Mouse (Mus musculus): Measurements from ENCODE around the gene Pitx2. TPM values are rescaled to one million over a fixed set of nuclear protein-coding genes. Genes with fewer than 3 reads are reported as not detected.
A peak's percentile ranks its signal among the peaks of the same experiment; 100 is the strongest.

Pitx2 gene
- polyA plus RNA-seq, 1 experiment from 2014 or later: 37.7 TPM

GRCm38 (mm10) chr3:129198627-129198903 is 1.1 kb upstream of the Pitx2 start:
- 5% methylated on average over 11 of the region's 11 CpGs for WGBS
- no peaks in the 10 kb centered on the region for H3K9me3 ChIP-seq (ENCODE audit: control insufficient read depth, low read length)
- DNase-seq (ENCODE audit: low spot score): no peak
- no peak for ATAC-seq (ENCODE audit: low read depth)
- no peak overlapping the region for H3K9ac ChIP-seq (ENCODE audit: low read depth, low read length)
- H3K4me2 ChIP-seq (ENCODE audit: low read depth, low read length): peak overlapping the region; percentile 31
- H3K4me1 ChIP-seq (ENCODE audit: control insufficient read depth, insufficient read depth, low read length): peaks cover 6% of the 10 kb centered on the region; the same call in 1 of the 2 replicates
- H3K27ac ChIP-seq (replicated peaks; ENCODE audit: low read depth, low read length): no peak overlapping the region
- peaks cover 91% of the 10 kb centered on the region for H3K27me3 ChIP-seq (replicated peaks; ENCODE audit: control insufficient read depth, insufficient read depth, low read length)
- H3K4me3 ChIP-seq (ENCODE audit: low read depth, low read length): peak overlapping the region; percentile 10; the same call in 1 of the 2 replicates
- H3K36me3 ChIP-seq (ENCODE audit: control insufficient read depth, insufficient read depth, low read length): no peaks in the 10 kb centered on the region

GRCm38 (mm10) chr3:129199160-129199608 is 494 bp upstream of the Pitx2 start:
- Histone ChIP-seq H3K9me3 (ENCODE audit: control insufficient read depth, low read length) (no peaks in the 10 kb centered on the region), H3K27me3 (replicated peaks; ENCODE audit: control insufficient read depth, insufficient read depth, low read length) (peaks cover 94% of the 10 kb centered on the region), H3K4me1 (ENCODE audit: control insufficient read depth, insufficient read depth, low read length) (peaks cover 6% of the 10 kb centered on the region; the same call in 1 of the 2 replicates), H3K27ac (replicated peaks; ENCODE audit: low read depth, low read length) (peak overlapping the region; percentile 69; the same call in 1 of the 2 replicates), H3K36me3 (ENCODE audit: control insufficient read depth, insufficient read depth, low read length) (no peaks in the 10 kb centered on the region), H3K4me3 (ENCODE audit: low read depth, low read length) (peak overlapping the region; percentile 46), H3K9ac (ENCODE audit: low read depth, low read length) (peak overlapping the region; percentile 68), H3K4me2 (ENCODE audit: low read depth, low read length) (peak overlapping the region; percentile 65)
- DNase-seq (ENCODE audit: low spot score): no peak
- no peak for ATAC-seq (ENCODE audit: low read depth)
- WGBS: under 1% methylated on average over 16 of the region's 16 CpGs

GRCm38 (mm10) chr3:129200501-129200890 is 818 bp downstream of the Pitx2 start:
- peak overlapping the region; percentile 69; the same call in 1 of the 2 replicates for H3K27ac ChIP-seq (replicated peaks; ENCODE audit: low read depth, low read length)
- H3K36me3 ChIP-seq (ENCODE audit: control insufficient read depth, insufficient read depth, low read length): no peaks in the 10 kb centered on the region
- ATAC-seq (ENCODE audit: low read depth) (no peak), DNase-seq (ENCODE audit: low spot score) (no peak)
- peaks cover 94% of the 10 kb centered on the region for H3K27me3 ChIP-seq (replicated peaks; ENCODE audit: control insufficient read depth, insufficient read depth, low read length)
- WGBS: 1% methylated on average over 9 of the region's 9 CpGs
- H3K9ac ChIP-seq (ENCODE audit: low read depth, low read length): peak overlapping the region; percentile 68
- H3K4me1 ChIP-seq (ENCODE audit: control insufficient read depth, insufficient read depth, low read length): peaks cover 6% of the 10 kb centered on the region; the same call in 1 of the 2 replicates
- peak overlapping the region; percentile 46 for H3K4me3 ChIP-seq (ENCODE audit: low read depth, low read length)
- H3K9me3 ChIP-seq (ENCODE audit: control insufficient read depth, low read length): no peaks in the 10 kb centered on the region
- peak overlapping the region; percentile 65 for H3K4me2 ChIP-seq (ENCODE audit: low read depth, low read length)

GRCm38 (mm10) chr3:129201156-129201555 is 1.5 kb downstream of the Pitx2 start:
- Histone ChIP-seq H3K27ac (replicated peaks; ENCODE audit: low read depth, low read length) (no peak overlapping the region), H3K4me2 (ENCODE audit: low read depth, low read length) (peak overlapping the region; percentile 88), H3K4me3 (ENCODE audit: low read depth, low read length) (peak overlapping the region; percentile 49), H3K9ac (ENCODE audit: low read depth, low read length) (peak overlapping the region; percentile 50), H3K36me3 (ENCODE audit: control insufficient read depth, insufficient read depth, low read length) (no peaks in the 10 kb centered on the region), H3K4me1 (ENCODE audit: control insufficient read depth, insufficient read depth, low read length) (peaks cover 6% of the 10 kb centered on the region; the same call in 1 of the 2 replicates), H3K9me3 (ENCODE audit: control insufficient read depth, low read length) (no peaks in the 10 kb centered on the region), H3K27me3 (replicated peaks; ENCODE audit: control insufficient read depth, insufficient read depth, low read length) (peaks cover 95% of the 10 kb centered on the region)
- no peak for DNase-seq (ENCODE audit: low spot score)
- WGBS: 5% methylated on average over 3 of the region's 3 CpGs
- no peak for ATAC-seq (ENCODE audit: low read depth)

- Histone ChIP-seq H3K4me3 (ENCODE audit: low read depth, low read length) (peak overlapping the region; percentile 49), H3K27ac (replicated peaks; ENCODE audit: low read depth, low read length) (no peak overlapping the region; the same call in 1 of the 2 replicates), H3K36me3 (ENCODE audit: control insufficient read depth, insufficient read depth, low read length) (no peaks in the 10 kb centered on the region), H3K27me3 (replicated peaks; ENCODE audit: control insufficient read depth, insufficient read depth, low read length) (peaks cover 94% of the 10 kb centered on the region), H3K4me2 (ENCODE audit: low read depth, low read length) (peak overlapping the region; percentile 88), H3K4me1 (ENCODE audit: control insufficient read depth, insufficient read depth, low read length) (peaks cover 6% of the 10 kb centered on the region; the same call in 1 of the 2 replicates), H3K9ac (ENCODE audit: low read depth, low read length) (peak overlapping the region; percentile 52), H3K9me3 (ENCODE audit: control insufficient read depth, low read length) (no peaks in the 10 kb centered on the region)
- DNase-seq (ENCODE audit: low spot score): no peak
- WGBS: 11% methylated on average over 11 of the region's 11 CpGs
- no peak for ATAC-seq (ENCODE audit: low read depth)
These were observed 2.1 kb downstream of the Pitx2 start for GRCm38 (mm10) chr3:129201681-129202255.

- H3K36me3 ChIP-seq (ENCODE audit: control insufficient read depth, insufficient read depth, low read length): no peaks in the 10 kb centered on the region
- peak overlapping the region; percentile 49 for H3K4me3 ChIP-seq (ENCODE audit: low read depth, low read length)
- ATAC-seq (ENCODE audit: low read depth) (no peak), DNase-seq (ENCODE audit: low spot score) (peak; percentile 35)
- H3K27me3 ChIP-seq (replicated peaks; ENCODE audit: control insufficient read depth, insufficient read depth, low read length): peaks cover 94% of the 10 kb centered on the region
- H3K4me2 ChIP-seq (ENCODE audit: low read depth, low read length): peak overlapping the region; percentile 88
- peak overlapping the region; percentile 66 for H3K9ac ChIP-seq (ENCODE audit: low read depth, low read length)
- H3K9me3 ChIP-seq (ENCODE audit: control insufficient read depth, low read length): no peaks in the 10 kb centered on the region
- 4% methylated on average over 35 of the region's 36 CpGs for WGBS
- peaks cover 6% of the 10 kb centered on the region; the same call in 1 of the 2 replicates for H3K4me1 ChIP-seq (ENCODE audit: control insufficient read depth, insufficient read depth, low read length)
- H3K27ac ChIP-seq (replicated peaks; ENCODE audit: low read depth, low read length): peak overlapping the region; percentile 52
These were observed 3.4 kb downstream of the Pitx2 start for GRCm38 (mm10) chr3:129202871-129203740.

- Histone ChIP-seq H3K4me2 (ENCODE audit: low read depth, low read length) (peak overlapping the region; percentile 88), H3K27ac (replicated peaks; ENCODE audit: low read depth, low read length) (peak overlapping the region; percentile 18; the same call in 1 of the 2 replicates), H3K9me3 (ENCODE audit: control insufficient read depth, low read length) (no peaks in the 10 kb centered on the region), H3K9ac (ENCODE audit: low read depth, low read length) (peak overlapping the region; percentile 66), H3K4me3 (ENCODE audit: low read depth, low read length) (peak overlapping the region; percentile 49), H3K27me3 (replicated peaks; ENCODE audit: control insufficient read depth, insufficient read depth, low read length) (peaks cover 96% of the 10 kb centered on the region), H3K4me1 (ENCODE audit: control insufficient read depth, insufficient read depth, low read length) (peaks cover 6% of the 10 kb centered on the region; the same call in 1 of the 2 replicates), H3K36me3 (ENCODE audit: control insufficient read depth, insufficient read depth, low read length) (no peaks in the 10 kb centered on the region)
- ATAC-seq (ENCODE audit: low read depth): peak; percentile 15; the same call in 1 of the 2 replicates
- WGBS: 4% methylated on average over 30 of the region's 35 CpGs
- DNase-seq (ENCODE audit: low spot score): peak; percentile 3
These were observed 4.2 kb downstream of the Pitx2 start for GRCm38 (mm10) chr3:129203761-129204440.

Measured in embryonic facial prominence, embryonic 14.5 days (tissue).